Mouse (Mus musculus): Measurements from ENCODE around the gene Odf3b. TPM values are rescaled to one million over a fixed set of nuclear protein-coding genes. Genes with fewer than 3 reads are reported as not detected.

The Odf3b gene
- polyA plus RNA-seq, 1 experiment from 2014 or later: 1.9 TPM

- no peak overlapping the region for H3K9ac ChIP-seq (replicated peaks; ENCODE audit: low read depth, low read length)
- H3K27ac ChIP-seq (ENCODE audit: low read length): no peak overlapping the region
- 83% methylated on average over 7 of the region's 7 CpGs for WGBS
- peaks cover 36% of the 10 kb centered on the region for H3K36me3 ChIP-seq (ENCODE audit: control insufficient read depth, insufficient read depth)
- peak overlapping the region; percentile 75 for H3K4me2 ChIP-seq (ENCODE audit: low read length)
- H3K4me1 ChIP-seq (replicated peaks; ENCODE audit: control insufficient read depth, insufficient read depth, low read length): peaks cover 14% of the 10 kb centered on the region
- peaks cover 15% of the 10 kb centered on the region for H3K27me3 ChIP-seq (replicated peaks; ENCODE audit: control insufficient read depth, insufficient read depth, low read length)
- H3K9me3 ChIP-seq (ENCODE audit: control insufficient read depth, low read length): no peaks in the 10 kb centered on the region
- peak overlapping the region; percentile 89 for H3K4me3 ChIP-seq (replicated peaks; ENCODE audit: low read length)
- no peak for ATAC-seq
Measured at GRCm38 (mm10) chr15:89372536-89372935, 6.5 kb downstream of the Odf3b start.

GRCm38 (mm10) chr15:89372068-89372467, 7.0 kb downstream of the Odf3b start:
- Histone ChIP-seq H3K9ac (replicated peaks; ENCODE audit: low read depth, low read length) (no peak overlapping the region), H3K4me3 (replicated peaks; ENCODE audit: low read length) (no peak overlapping the region), H3K27me3 (replicated peaks; ENCODE audit: control insufficient read depth, insufficient read depth, low read length) (peaks cover 10% of the 10 kb centered on the region), H3K36me3 (ENCODE audit: control insufficient read depth, insufficient read depth) (peaks cover 36% of the 10 kb centered on the region), H3K27ac (ENCODE audit: low read length) (no peak overlapping the region), H3K9me3 (ENCODE audit: control insufficient read depth, low read length) (no peaks in the 10 kb centered on the region), H3K4me2 (ENCODE audit: low read length) (no peak overlapping the region), H3K4me1 (replicated peaks; ENCODE audit: control insufficient read depth, insufficient read depth, low read length) (peaks cover 14% of the 10 kb centered on the region)
- ATAC-seq: no peak
- 89% methylated on average over 13 of the region's 13 CpGs for WGBS

GRCm38 (mm10) chr15:89365141-89365551, 13.9 kb downstream of the Odf3b start:
- 90% methylated on average over 4 of the region's 4 CpGs for whole genome bisulfite sequencing
- H3K36me3 ChIP-seq (ENCODE audit: control insufficient read depth, insufficient read depth): peaks cover 58% of the 10 kb centered on the region
- no peaks in the 10 kb centered on the region for H3K27me3 ChIP-seq (replicated peaks; ENCODE audit: control insufficient read depth, insufficient read depth, low read length)
- no peaks in the 10 kb centered on the region for H3K9me3 ChIP-seq (ENCODE audit: control insufficient read depth, low read length)
- no peaks in the 10 kb centered on the region for H3K4me1 ChIP-seq (replicated peaks; ENCODE audit: control insufficient read depth, insufficient read depth, low read length)
- no peak overlapping the region for H3K4me3 ChIP-seq (replicated peaks; ENCODE audit: low read length)
- ATAC-seq: no peak
- no peak overlapping the region for H3K9ac ChIP-seq (replicated peaks; ENCODE audit: low read depth, low read length)
- H3K27ac ChIP-seq (ENCODE audit: low read length): no peak overlapping the region
- no peak overlapping the region for H3K4me2 ChIP-seq (ENCODE audit: low read length)

GRCm38 (mm10) chr15:89363051-89363450, 16.0 kb downstream of the Odf3b start:
- no peak overlapping the region for H3K4me3 ChIP-seq (replicated peaks; ENCODE audit: low read length)
- no peak for ATAC-seq
- H3K4me2 ChIP-seq (ENCODE audit: low read length): no peak overlapping the region
- H3K4me1 ChIP-seq (replicated peaks; ENCODE audit: control insufficient read depth, insufficient read depth, low read length): no peaks in the 10 kb centered on the region
- no peak overlapping the region for H3K27ac ChIP-seq (ENCODE audit: low read length)
- no peak overlapping the region for H3K9ac ChIP-seq (replicated peaks; ENCODE audit: low read depth, low read length)
- 89% methylated on average over 7 of the region's 7 CpGs for WGBS
- no peaks in the 10 kb centered on the region for H3K27me3 ChIP-seq (replicated peaks; ENCODE audit: control insufficient read depth, insufficient read depth, low read length)
- H3K9me3 ChIP-seq (ENCODE audit: control insufficient read depth, low read length): no peaks in the 10 kb centered on the region
- H3K36me3 ChIP-seq (ENCODE audit: control insufficient read depth, insufficient read depth): peaks cover 47% of the 10 kb centered on the region

GRCm38 (mm10) chr15:89358784-89359183, 20.3 kb downstream of the Odf3b start:
- no peak overlapping the region for H3K4me2 ChIP-seq (ENCODE audit: low read length)
- ATAC-seq: no peak
- no peaks in the 10 kb centered on the region for H3K27me3 ChIP-seq (replicated peaks; ENCODE audit: control insufficient read depth, insufficient read depth, low read length)
- peaks cover 18% of the 10 kb centered on the region for H3K36me3 ChIP-seq (ENCODE audit: control insufficient read depth, insufficient read depth)
- no peak overlapping the region for H3K9ac ChIP-seq (replicated peaks; ENCODE audit: low read depth, low read length)
- H3K9me3 ChIP-seq (ENCODE audit: control insufficient read depth, low read length): no peaks in the 10 kb centered on the region
- no peak overlapping the region for H3K4me3 ChIP-seq (replicated peaks; ENCODE audit: low read length)
- H3K27ac ChIP-seq (ENCODE audit: low read length): no peak overlapping the region
- WGBS: 84% methylated on average over 3 of the region's 3 CpGs
- H3K4me1 ChIP-seq (replicated peaks; ENCODE audit: control insufficient read depth, insufficient read depth, low read length): peaks cover 26% of the 10 kb centered on the region

GRCm38 (mm10) chr15:89356372-89356771, 22.7 kb downstream of the Odf3b start:
- Histone ChIP-seq H3K9ac (replicated peaks; ENCODE audit: low read depth, low read length) (peak overlapping the region; percentile 79), H3K36me3 (ENCODE audit: control insufficient read depth, insufficient read depth) (peaks cover 14% of the 10 kb centered on the region), H3K27ac (ENCODE audit: low read length) (peak overlapping the region; percentile 81), H3K4me2 (ENCODE audit: low read length) (peak overlapping the region; percentile 94), H3K27me3 (replicated peaks; ENCODE audit: control insufficient read depth, insufficient read depth, low read length) (no peaks in the 10 kb centered on the region), H3K4me3 (replicated peaks; ENCODE audit: low read length) (peak overlapping the region; percentile 90), H3K4me1 (replicated peaks; ENCODE audit: control insufficient read depth, insufficient read depth, low read length) (peaks cover 26% of the 10 kb centered on the region), H3K9me3 (ENCODE audit: control insufficient read depth, low read length) (no peaks in the 10 kb centered on the region)
- WGBS: under 1% methylated on average over 15 of the region's 15 CpGs
- peak; percentile 66 for ATAC-seq

- H3K4me3 ChIP-seq (replicated peaks; ENCODE audit: low read length): peak within 1 kb of the TSS; percentile 90
- no peaks in the 10 kb centered on the region for H3K9me3 ChIP-seq (ENCODE audit: control insufficient read depth, low read length)
- peak within 1 kb of the TSS; percentile 79 for H3K9ac ChIP-seq (replicated peaks; ENCODE audit: low read depth, low read length)
- ATAC-seq: peak; percentile 94
- peak within 1 kb of the TSS; percentile 81 for H3K27ac ChIP-seq (ENCODE audit: low read length)
- no peaks in the 10 kb centered on the region for H3K27me3 ChIP-seq (replicated peaks; ENCODE audit: control insufficient read depth, insufficient read depth, low read length)
- peaks cover 13% of the 10 kb centered on the region for H3K36me3 ChIP-seq (ENCODE audit: control insufficient read depth, insufficient read depth)
- under 1% methylated on average over 63 of the region's 64 CpGs for WGBS
- peaks cover 26% of the 10 kb centered on the region for H3K4me1 ChIP-seq (replicated peaks; ENCODE audit: control insufficient read depth, insufficient read depth, low read length)
- H3K4me2 ChIP-seq (ENCODE audit: low read length): peak within 1 kb of the TSS; percentile 94
Measured at GRCm38 (mm10) chr15:89355241-89356187, 23.6 kb downstream of the Odf3b start, which contains the start of the genes Lmf2 and Ncaph2. TSS of gene Lmf2 (minus strand) at chr15:89355659. TSS of gene Ncaph2 (plus strand) at chr15:89355719.

GRCm38 (mm10) chr15:89354455-89354854, 24.6 kb downstream of the Odf3b start:
- Histone ChIP-seq H3K36me3 (ENCODE audit: control insufficient read depth, insufficient read depth) (peaks cover 12% of the 10 kb centered on the region), H3K4me1 (replicated peaks; ENCODE audit: control insufficient read depth, insufficient read depth, low read length) (peaks cover 26% of the 10 kb centered on the region), H3K4me2 (ENCODE audit: low read length) (peak overlapping the region; percentile 83), H3K4me3 (replicated peaks; ENCODE audit: low read length) (peak overlapping the region; percentile 90), H3K27ac (ENCODE audit: low read length) (no peak overlapping the region), H3K9me3 (ENCODE audit: control insufficient read depth, low read length) (no peaks in the 10 kb centered on the region), H3K27me3 (replicated peaks; ENCODE audit: control insufficient read depth, insufficient read depth, low read length) (no peaks in the 10 kb centered on the region), H3K9ac (replicated peaks; ENCODE audit: low read depth, low read length) (peak overlapping the region; percentile 79)
- no peak for ATAC-seq
- 86% methylated on average over 7 of the region's 7 CpGs for WGBS

GRCm38 (mm10) chr15:89353837-89354236, 25.2 kb downstream of the Odf3b start:
- no peak overlapping the region for H3K4me3 ChIP-seq (replicated peaks; ENCODE audit: low read length)
- no peak for ATAC-seq
- H3K4me2 ChIP-seq (ENCODE audit: low read length): no peak overlapping the region
- peaks cover 26% of the 10 kb centered on the region for H3K4me1 ChIP-seq (replicated peaks; ENCODE audit: control insufficient read depth, insufficient read depth, low read length)
- no peak overlapping the region for H3K27ac ChIP-seq (ENCODE audit: low read length)
- no peaks in the 10 kb centered on the region for H3K9me3 ChIP-seq (ENCODE audit: control insufficient read depth, low read length)
- H3K9ac ChIP-seq (replicated peaks; ENCODE audit: low read depth, low read length): no peak overlapping the region
- no peaks in the 10 kb centered on the region for H3K27me3 ChIP-seq (replicated peaks; ENCODE audit: control insufficient read depth, insufficient read depth, low read length)
- peaks cover 12% of the 10 kb centered on the region for H3K36me3 ChIP-seq (ENCODE audit: control insufficient read depth, insufficient read depth)
- WGBS: 95% methylated on average over 16 of the region's 16 CpGs
